Comparison of ENCODE assay signal across 7 mouse cellular contexts in the genomic region with DNA sequence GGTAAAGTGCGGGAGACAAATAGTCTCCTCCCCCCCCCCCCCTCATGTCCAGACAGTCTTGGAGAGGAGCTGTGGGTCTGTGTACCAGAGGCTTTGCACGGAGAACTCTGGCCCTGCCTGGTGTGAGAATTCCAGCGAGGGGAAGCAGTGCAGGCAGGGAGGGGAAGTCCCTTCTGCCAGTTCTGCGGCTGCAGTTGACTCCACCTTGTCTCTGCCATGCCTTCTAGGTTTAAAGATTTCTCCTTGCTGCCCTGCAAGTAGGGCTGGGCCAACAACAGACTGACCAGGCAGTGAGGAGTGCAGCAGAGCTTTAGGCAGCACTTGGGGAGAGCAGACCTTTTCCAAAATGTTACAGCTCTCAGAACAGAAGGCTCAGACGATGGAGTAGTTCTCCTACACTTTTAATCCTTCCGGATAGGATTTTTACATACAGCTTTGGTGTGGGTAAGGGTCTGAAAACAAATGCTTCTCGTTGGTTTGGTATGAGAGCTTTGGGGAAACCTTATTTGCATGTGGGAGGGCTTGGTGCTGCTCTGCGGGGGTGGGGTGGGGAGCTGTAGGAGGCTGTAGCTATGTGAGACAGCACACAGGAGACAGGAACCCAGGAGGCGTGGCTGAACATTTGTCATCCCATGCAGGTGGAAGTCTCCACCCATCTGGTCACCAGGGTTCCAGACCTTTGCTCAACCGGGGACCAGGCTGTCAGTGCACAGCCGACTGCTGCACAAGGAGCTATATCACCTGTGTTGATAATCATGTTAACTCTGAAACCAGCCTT.
DNase-seq lines count a peak whose midpoint lies in the region; ATAC-seq lines count a peak whose summit lies in the region.

No protein-coding gene starts in this region.

- no peak overlapping the region for H3K27ac ChIP-seq in lung, embryonic 16.5 days (ENCODE audit: low read length)
- peak overlapping the region; percentile 29; the same call in 1 of the 2 replicates for H3K27ac ChIP-seq in embryonic facial prominence, embryonic 13.5 days
- peak overlapping the region; percentile 44; the same call in 1 of the 2 replicates for H3K27ac ChIP-seq in limb, embryonic 13.5 days
- peak overlapping the region; percentile 48; the same call in 1 of the 2 replicates for H3K27ac ChIP-seq in stomach, embryonic 14.5 days (ENCODE audit: low read length)

- no peaks in the 10 kb centered on the region for H3K36me3 ChIP-seq in lung, embryonic 16.5 days (ENCODE audit: control insufficient read depth, insufficient read depth, low read length)
- no peaks in the 10 kb centered on the region for H3K36me3 ChIP-seq in embryonic facial prominence, embryonic 13.5 days
- no peaks in the 10 kb centered on the region for H3K36me3 ChIP-seq in limb, embryonic 13.5 days
- H3K36me3 ChIP-seq in stomach, embryonic 14.5 days (ENCODE audit: control insufficient read depth, insufficient read depth, low read length), result no peaks in the 10 kb centered on the region

- H3K9ac ChIP-seq in lung, embryonic 16.5 days (ENCODE audit: low read length), result no peak overlapping the region; the same call in 1 of the 2 replicates
- no peak overlapping the region for H3K9ac ChIP-seq in embryonic facial prominence, embryonic 13.5 days
- H3K9ac ChIP-seq in limb, embryonic 13.5 days, result no peak overlapping the region
- H3K9ac ChIP-seq in stomach, embryonic 14.5 days (replicated peaks; ENCODE audit: low read depth, low read length), result 0 out of 2 replicates have a peak overlapping the region, but pooled peaks have one; percentile 6

- DNase-seq in lung, postnatal 10 days, result no peak
- DNase-seq in urinary bladder, adult 18-20 months (ENCODE audit: low spot score in 2 of 2), result no peak

- no peak overlapping the region for H3K4me3 ChIP-seq in lung, embryonic 16.5 days (ENCODE audit: low read length)
- no peak overlapping the region for H3K4me3 ChIP-seq in embryonic facial prominence, embryonic 13.5 days
- H3K4me3 ChIP-seq in limb, embryonic 13.5 days, result peak overlapping the region; percentile 11; the same call in 1 of the 2 replicates
- no peak overlapping the region for H3K4me3 ChIP-seq in stomach, embryonic 14.5 days (ENCODE audit: low read depth, low read length)

- WGBS in lung, embryonic 16.5 days, result 4% methylated on average over 11 of the region's 11 CpGs
- WGBS in embryonic facial prominence, embryonic 13.5 days, result 12% methylated on average over 11 of the region's 11 CpGs
- WGBS in limb, embryonic 13.5 days, result 7% methylated on average over 11 of the region's 11 CpGs
- 4% methylated on average over 11 of the region's 11 CpGs for WGBS in stomach, embryonic 14.5 days

- ATAC-seq in lung, embryonic 16.5 days (ENCODE audit: low read depth), result no peak
- ATAC-seq in embryonic facial prominence, embryonic 13.5 days (ENCODE audit: insufficient number of reproducible peaks, insufficient read depth, low FRiP score, low TSS enrichment, low read depth), result no peak
- peak; percentile 54; the same call in 1 of the 2 replicates for ATAC-seq in limb, embryonic 13.5 days (ENCODE audit: low FRiP score, low read depth)
- peak; percentile 75 for ATAC-seq in stomach, embryonic 14.5 days (ENCODE audit: insufficient number of reproducible peaks, insufficient read depth, low FRiP score, low read depth)
- ATAC-seq in inflammation-experienced regulatory T-cells, adult 6 months, result no peak

- H3K9me3 ChIP-seq in lung, embryonic 16.5 days (ENCODE audit: control insufficient read depth, low read length), result no peaks in the 10 kb centered on the region
- no peaks in the 10 kb centered on the region for H3K9me3 ChIP-seq in embryonic facial prominence, embryonic 13.5 days
- no peaks in the 10 kb centered on the region for H3K9me3 ChIP-seq in limb, embryonic 13.5 days
- H3K9me3 ChIP-seq in stomach, embryonic 14.5 days (ENCODE audit: control insufficient read depth, low read depth, low read length), result no peaks in the 10 kb centered on the region

- no peaks in the 10 kb centered on the region for H3K27me3 ChIP-seq in lung, embryonic 16.5 days (ENCODE audit: control insufficient read depth, insufficient read depth, low read depth, low read length)
- no peaks in the 10 kb centered on the region for H3K27me3 ChIP-seq in embryonic facial prominence, embryonic 13.5 days
- H3K27me3 ChIP-seq in limb, embryonic 13.5 days, result no peaks in the 10 kb centered on the region
- no peaks in the 10 kb centered on the region for H3K27me3 ChIP-seq in stomach, embryonic 14.5 days (ENCODE audit: control insufficient read depth, insufficient read depth, low read length)

- H3K4me1 ChIP-seq in lung, embryonic 16.5 days (replicated peaks; ENCODE audit: control insufficient read depth, insufficient read depth, low read length), result no peaks in the 10 kb centered on the region
- H3K4me1 ChIP-seq in embryonic facial prominence, embryonic 13.5 days, result 0 out of 2 replicates have a peak, but pooled peaks cover 5% of the 10 kb centered on the region
- peaks cover 12% of the 10 kb centered on the region for H3K4me1 ChIP-seq in limb, embryonic 13.5 days
- H3K4me1 ChIP-seq in stomach, embryonic 14.5 days (ENCODE audit: control insufficient read depth, insufficient read depth, low read length), result 0 out of 2 replicates have a peak, but pooled peaks cover 6% of the 10 kb centered on the region

- H3K4me2 ChIP-seq in lung, embryonic 16.5 days (ENCODE audit: low read depth, low read length), result peak overlapping the region; percentile 34
- H3K4me2 ChIP-seq in embryonic facial prominence, embryonic 13.5 days, result peak overlapping the region; percentile 45
- peak overlapping the region; percentile 51 for H3K4me2 ChIP-seq in limb, embryonic 13.5 days (replicated peaks)
- H3K4me2 ChIP-seq in stomach, embryonic 14.5 days (replicated peaks; ENCODE audit: low read depth, low read length), result peak overlapping the region; percentile 39

Comparison
In these comparisons a context has a peak if more than half of its experiments do, and no peak if none do; other contexts are left out.
1. ATAC-seq: peak in limb, embryonic 13.5 days (single experiment) and stomach, embryonic 14.5 days (single experiment); none in lung, embryonic 16.5 days (single experiment), embryonic facial prominence, embryonic 13.5 days (single experiment) and inflammation-experienced regulatory T-cells, adult 6 months (single experiment).
2. Peak in every context shown above with its lines, with median percentiles within 50 percentile points of each other: H3K4me2 ChIP-seq.